Mouse (Mus musculus): ENCODE results near the gene Sdk2. TPM values are rescaled to one million over a fixed set of nuclear protein-coding genes. Genes with fewer than 3 reads are reported as not detected.

The Sdk2 gene
- polyA plus RNA-seq, 1 experiment: 6.7 TPM

DNA sequence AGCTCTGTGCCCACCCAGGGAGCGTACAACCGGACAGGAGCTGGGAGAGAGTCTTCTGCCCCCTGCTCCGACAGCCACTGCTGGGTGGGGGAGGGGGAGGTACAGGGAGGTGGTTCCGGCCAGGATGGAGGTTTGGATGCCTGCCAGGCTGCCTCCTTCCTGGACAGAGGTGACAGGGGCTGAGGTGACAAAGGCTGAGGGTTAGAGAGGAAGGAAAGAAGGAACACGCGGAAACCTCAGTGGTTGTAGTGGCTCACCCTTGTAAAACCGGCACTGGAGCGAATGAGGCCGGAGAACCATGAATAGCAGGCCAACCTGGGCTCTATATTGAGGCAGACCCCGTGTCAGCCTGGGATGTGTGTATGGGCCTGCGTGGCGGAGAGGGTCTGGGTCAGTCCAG is 264.4 kb downstream of the Sdk2 start:
- TF ChIP-seq POLR2A (IDR thresholded peaks at IDR 0.05; ENCODE audit: borderline replicate concordance, extremely low read depth, insufficient read depth, insufficient read length, poor library complexity, severe bottlenecking): no peak
- no peak for TF ChIP-seq CTCF (IDR thresholded peaks at IDR 0.05; ENCODE audit: borderline replicate concordance, extremely low read depth, insufficient read depth, insufficient read length)
- no peak for DNase-seq (ENCODE audit: low read depth)

DNA sequence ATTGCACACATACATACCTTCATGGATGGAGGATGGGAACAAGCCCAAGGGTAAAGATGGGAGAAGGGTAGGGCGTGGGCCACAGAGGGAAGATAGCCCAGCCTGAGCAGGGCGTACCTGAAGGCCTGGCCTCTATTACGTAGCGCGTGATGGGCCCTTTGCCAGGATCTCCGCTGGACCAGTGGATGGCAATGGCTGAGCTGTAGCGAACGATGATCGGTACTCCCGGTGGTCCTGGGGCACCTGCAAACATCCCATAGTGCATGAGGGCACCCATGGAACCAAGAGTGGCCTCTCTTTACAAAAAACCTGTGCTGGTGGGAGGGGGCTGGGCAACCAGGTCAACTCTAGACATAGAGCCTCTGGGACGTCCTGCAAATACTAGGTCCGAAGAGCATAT is 266.8 kb downstream of the Sdk2 start:
- TF ChIP-seq POLR2A (IDR thresholded peaks at IDR 0.05; ENCODE audit: borderline replicate concordance, extremely low read depth, insufficient read depth, insufficient read length, poor library complexity, severe bottlenecking): no peak
- TF ChIP-seq CTCF (IDR thresholded peaks at IDR 0.05; ENCODE audit: borderline replicate concordance, extremely low read depth, insufficient read depth, insufficient read length): no peak
- DNase-seq (ENCODE audit: low read depth): no peak

DNA sequence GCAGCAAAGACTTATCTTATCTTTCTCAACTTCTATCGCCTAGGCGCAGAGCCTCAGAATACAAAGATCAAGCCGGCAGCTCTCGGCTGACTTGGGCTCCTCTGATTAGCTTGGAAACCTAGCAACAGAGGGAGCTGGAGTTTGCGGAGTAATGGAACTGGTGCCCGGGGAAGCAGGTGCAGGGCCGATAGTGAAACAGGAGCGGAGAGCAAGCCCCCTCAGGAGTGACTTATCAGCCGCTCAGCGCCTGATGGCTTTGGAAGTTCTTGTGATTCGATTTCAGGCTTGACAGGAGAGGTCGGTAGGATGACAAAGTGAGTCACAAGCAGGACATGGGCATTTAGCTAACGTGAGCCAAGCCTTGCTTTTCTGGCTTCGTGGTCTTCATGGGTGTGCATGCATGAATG is 267.8 kb downstream of the Sdk2 start:
- peak; percentile 77 for DNase-seq (ENCODE audit: low read depth)
- TF ChIP-seq CTCF (IDR thresholded peaks at IDR 0.05; ENCODE audit: borderline replicate concordance, extremely low read depth, insufficient read depth, insufficient read length): no peak
- no peak for TF ChIP-seq POLR2A (IDR thresholded peaks at IDR 0.05; ENCODE audit: borderline replicate concordance, extremely low read depth, insufficient read depth, insufficient read length, poor library complexity, severe bottlenecking)

DNA sequence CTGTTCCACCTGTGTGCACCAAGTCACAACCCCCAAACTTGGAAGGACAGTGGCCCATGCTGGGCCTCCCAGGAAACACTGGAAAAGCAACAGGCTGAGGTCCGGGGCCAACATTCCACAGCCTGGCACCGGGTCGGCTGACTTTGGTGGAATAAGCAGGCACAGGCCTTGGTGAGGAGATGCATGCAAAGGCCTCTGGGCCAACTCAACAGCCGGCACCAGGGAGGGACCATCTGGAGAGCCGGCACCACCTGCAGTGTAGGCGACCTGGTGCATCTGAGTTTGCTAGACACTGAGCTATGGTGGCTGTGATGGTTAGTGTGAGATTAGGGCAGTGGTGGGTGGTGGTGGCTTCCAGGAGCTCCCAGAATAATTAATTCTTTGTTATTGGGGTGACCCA is 268.8 kb downstream of the Sdk2 start:
- peak; percentile 61 for DNase-seq (ENCODE audit: low read depth)
- TF ChIP-seq POLR2A (IDR thresholded peaks at IDR 0.05; ENCODE audit: borderline replicate concordance, extremely low read depth, insufficient read depth, insufficient read length, poor library complexity, severe bottlenecking): no peak
- no peak for TF ChIP-seq CTCF (IDR thresholded peaks at IDR 0.05; ENCODE audit: borderline replicate concordance, extremely low read depth, insufficient read depth, insufficient read length)

DNA sequence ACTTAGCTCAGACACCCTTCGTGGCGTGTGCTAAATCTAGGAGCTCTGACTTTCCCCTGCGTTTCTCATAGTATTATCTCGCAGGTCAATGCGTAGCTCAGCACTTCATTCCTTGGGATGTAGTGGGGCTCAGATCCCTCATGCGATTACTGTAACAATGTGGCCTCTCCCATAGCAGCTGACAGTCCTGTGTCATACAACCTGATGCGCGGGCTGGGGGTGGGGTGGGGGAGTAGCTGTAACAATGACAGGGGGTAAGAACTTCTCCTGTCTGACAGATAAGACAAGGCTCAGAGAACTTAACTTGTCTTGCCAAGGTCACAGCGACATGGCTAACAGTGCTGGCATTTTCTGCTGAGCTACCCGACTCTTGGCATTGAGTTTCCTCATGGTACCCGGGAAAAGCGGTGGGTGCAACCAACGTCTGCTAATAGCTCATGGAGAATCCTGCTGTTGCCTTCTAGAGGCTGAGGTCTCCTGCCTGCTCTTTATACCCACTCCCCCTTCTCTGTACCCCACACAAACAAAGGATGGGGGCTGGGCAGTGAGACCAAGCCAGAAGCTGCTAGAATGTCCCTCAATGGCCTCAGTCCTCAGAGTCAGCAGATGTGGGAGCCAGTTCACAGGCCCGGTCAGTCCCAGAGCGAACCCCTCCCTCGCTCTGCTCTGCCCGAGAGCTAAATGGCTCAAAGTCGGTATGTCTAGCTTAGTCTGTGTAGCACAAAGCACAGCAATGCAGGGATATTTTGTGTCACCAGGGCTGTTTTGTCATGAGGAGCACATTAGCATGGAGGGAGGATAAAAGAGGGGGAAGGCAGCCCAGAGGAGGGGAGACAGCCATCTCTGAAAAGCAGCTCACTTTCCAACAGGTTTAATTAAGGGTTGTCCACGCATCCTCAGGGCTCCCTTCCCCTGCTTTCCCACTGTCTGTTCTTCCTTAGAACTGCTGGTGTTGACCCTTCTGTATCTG is 269.5 kb downstream of the Sdk2 start:
- TF ChIP-seq CTCF (IDR thresholded peaks at IDR 0.05; ENCODE audit: borderline replicate concordance, extremely low read depth, insufficient read depth, insufficient read length) (no peak), POLR2A (IDR thresholded peaks at IDR 0.05; ENCODE audit: borderline replicate concordance, extremely low read depth, insufficient read depth, insufficient read length, poor library complexity, severe bottlenecking) (no peak)
- DNase-seq (ENCODE audit: low read depth): peak; percentile 51

DNA sequence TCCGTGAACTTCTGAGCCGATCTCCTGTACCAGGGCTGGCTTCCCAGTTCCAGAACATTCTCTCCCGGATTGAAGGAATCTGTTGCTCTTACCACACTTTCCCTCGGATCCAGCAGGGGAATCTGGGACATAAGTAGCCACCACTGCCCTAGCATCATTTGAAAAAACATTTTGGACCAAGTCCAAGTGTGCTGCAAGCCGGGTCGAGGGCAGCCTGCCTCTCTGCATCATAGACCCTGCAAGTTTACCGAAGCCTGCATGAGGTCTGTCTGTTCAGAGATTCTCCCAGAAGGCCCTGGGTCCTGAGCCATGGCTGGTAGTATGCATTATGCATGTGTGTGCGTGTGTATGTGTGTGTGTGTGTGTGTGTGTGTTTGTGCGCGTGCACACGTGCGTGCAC is 271.0 kb downstream of the Sdk2 start:
- no peak for TF ChIP-seq CTCF (IDR thresholded peaks at IDR 0.05; ENCODE audit: borderline replicate concordance, extremely low read depth, insufficient read depth, insufficient read length)
- TF ChIP-seq POLR2A (IDR thresholded peaks at IDR 0.05; ENCODE audit: borderline replicate concordance, extremely low read depth, insufficient read depth, insufficient read length, poor library complexity, severe bottlenecking): no peak
- DNase-seq (ENCODE audit: low read depth): peak; percentile 36

DNA sequence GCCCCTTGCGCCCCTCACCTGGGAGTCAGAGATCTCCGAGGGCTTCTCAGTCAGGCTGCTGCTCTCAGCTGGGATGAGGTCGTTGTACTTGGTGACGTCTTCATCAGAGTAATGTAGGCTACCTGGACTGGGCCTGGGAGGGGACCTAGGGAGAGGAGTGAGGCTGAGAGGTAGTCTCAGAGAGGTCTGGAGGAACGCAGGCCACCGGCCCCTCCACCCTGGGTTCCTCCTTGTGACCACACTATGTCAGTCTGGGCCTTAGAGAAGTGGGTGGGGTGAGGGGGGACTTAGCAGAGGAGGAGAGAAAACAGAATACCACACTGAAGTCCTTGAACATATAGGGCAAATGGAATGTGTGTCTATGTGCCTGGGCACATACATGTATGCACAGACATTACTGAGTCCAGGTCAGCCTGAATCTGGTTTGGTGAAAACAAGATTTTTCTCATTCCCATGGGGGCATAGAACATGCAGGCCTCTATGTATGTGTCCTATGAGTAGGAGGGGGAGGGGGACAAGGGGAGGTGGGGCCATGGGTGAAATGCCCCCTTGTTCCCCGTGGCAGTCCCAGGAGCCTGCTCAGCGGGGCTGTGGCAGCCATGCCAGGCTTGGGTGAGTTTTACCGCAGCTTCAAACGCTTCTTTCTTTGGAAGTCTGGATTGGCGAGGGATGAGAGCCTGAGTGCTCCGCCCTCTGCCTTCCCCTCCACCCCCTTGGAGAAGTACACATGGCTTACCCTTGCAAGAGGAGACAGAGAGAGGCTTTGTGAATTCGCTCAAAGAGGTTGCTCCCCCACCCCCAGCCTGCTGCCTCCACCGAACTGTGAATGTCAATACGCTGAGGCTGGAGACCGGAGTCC is 275.3 kb downstream of the Sdk2 start:
- peak; percentile 93 for DNase-seq (ENCODE audit: low read depth)
- TF ChIP-seq CTCF (IDR thresholded peaks at IDR 0.05; ENCODE audit: borderline replicate concordance, extremely low read depth, insufficient read depth, insufficient read length): no peak
- no peak for TF ChIP-seq POLR2A (IDR thresholded peaks at IDR 0.05; ENCODE audit: borderline replicate concordance, extremely low read depth, insufficient read depth, insufficient read length, poor library complexity, severe bottlenecking)

DNA sequence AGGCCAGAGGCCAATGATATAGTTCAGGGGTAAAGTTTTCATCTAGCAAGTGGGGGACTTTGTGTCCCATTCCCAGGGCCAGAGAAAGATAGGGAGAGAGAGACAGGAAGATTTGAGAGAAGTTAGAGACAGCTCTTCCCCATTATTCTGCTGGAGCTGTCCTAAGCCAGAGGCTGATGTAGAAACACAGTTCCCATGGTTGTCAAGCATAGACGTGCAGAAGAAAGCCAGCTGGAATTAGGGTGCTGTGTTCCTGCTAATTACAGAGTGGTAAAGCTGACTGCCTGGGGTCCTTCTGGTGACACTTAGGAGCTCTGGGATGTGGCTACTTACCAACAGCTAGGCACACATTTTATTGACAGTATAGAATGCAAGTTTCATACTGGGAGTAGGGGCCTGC is 277.7 kb downstream of the Sdk2 start:
- TF ChIP-seq CTCF (IDR thresholded peaks at IDR 0.05; ENCODE audit: borderline replicate concordance, extremely low read depth, insufficient read depth, insufficient read length) (no peak), POLR2A (IDR thresholded peaks at IDR 0.05; ENCODE audit: borderline replicate concordance, extremely low read depth, insufficient read depth, insufficient read length, poor library complexity, severe bottlenecking) (no peak)
- DNase-seq (ENCODE audit: low read depth): no peak

DNA sequence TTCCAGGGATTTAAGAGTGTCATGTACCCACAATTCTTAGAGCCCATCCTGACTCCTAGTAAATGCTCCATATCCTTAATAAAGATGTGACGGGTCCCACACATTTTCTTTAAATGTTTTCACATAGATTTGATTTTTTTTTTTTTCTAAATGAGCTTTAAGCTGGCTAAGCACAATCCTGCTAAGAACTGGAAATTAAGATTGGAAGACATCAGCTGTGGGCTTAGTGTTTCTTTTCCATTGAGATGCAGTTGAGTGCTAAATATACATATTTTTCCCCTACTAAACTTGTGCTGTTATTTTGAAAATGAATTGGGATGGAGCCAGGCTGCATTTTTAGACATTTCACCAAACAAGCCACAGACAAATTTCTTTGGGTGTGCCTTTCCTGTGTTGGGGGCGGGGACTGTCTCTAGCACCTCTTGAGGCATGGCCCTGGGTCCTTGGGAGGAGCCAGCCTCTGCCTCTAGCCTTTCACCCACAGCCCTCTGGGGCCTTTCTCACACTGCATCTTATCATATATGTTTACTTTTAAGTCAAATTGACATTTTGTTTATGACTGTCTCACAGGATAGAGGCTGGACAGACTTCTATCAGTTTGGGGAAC is 278.6 kb downstream of the Sdk2 start:
- DNase-seq (ENCODE audit: low read depth): no peak
- TF ChIP-seq POLR2A (IDR thresholded peaks at IDR 0.05; ENCODE audit: borderline replicate concordance, extremely low read depth, insufficient read depth, insufficient read length, poor library complexity, severe bottlenecking): no peak
- no peak for TF ChIP-seq CTCF (IDR thresholded peaks at IDR 0.05; ENCODE audit: borderline replicate concordance, extremely low read depth, insufficient read depth, insufficient read length)

DNA sequence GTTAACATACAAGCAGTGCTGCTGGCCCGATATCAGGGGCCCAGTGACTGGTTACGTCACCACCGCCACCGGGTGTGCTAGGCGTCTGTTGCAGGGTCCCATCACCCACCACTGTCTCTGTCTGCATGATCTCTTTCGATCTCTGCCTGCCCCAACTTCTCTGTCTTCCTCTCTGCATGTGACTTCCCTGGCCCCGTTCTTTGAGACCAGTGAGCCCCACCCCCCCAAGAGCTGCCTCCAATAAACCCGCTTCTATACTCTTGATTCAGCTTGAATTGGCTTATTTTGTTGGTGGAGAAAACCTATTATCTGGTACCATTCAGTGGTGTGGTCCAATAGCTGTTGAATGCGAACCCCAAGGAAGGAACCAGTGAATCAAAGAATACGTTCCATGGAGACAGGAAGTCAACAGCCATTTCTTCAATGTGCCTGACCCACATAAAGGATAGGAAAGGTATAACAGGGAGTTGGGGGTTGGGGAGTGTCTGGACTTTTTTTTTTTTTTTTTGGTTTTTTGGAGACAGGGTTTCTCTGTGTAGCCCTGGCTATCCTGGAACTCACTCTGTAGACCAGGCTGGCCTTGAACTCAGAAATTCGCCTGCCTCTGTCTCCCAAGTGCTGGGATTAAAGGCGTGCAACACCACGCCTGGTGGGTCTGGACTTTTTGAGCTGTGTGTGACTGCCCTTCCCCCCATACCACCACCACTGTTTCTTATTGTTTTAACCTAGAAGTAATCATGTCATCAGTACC is 279.2 kb downstream of the Sdk2 start:
- TF ChIP-seq POLR2A (IDR thresholded peaks at IDR 0.05; ENCODE audit: borderline replicate concordance, extremely low read depth, insufficient read depth, insufficient read length, poor library complexity, severe bottlenecking): no peak
- TF ChIP-seq CTCF (IDR thresholded peaks at IDR 0.05; ENCODE audit: borderline replicate concordance, extremely low read depth, insufficient read depth, insufficient read length): no peak
- DNase-seq (ENCODE audit: low read depth): no peak
